Mouse (Mus musculus) lung, adult 2 months (tissue): ENCODE results near the gene Rpl37.

Experiments used
- CTCF ChIP-seq: fragments of 200-500 bp; IDR thresholded peaks from 2 replicates; pipeline ENCODE4 v1.5.1; 2011; ENCODE audit warnings: mild to moderate bottlenecking, low read length, control low read depth; ENCODE audit not compliant: insufficient read depth
- POLR2A ChIP-seq: fragments of 200-500 bp; IDR thresholded peaks from 2 replicates; pipeline ENCODE4 v1.6.1; 2011; ENCODE audit warnings: low read depth, mild to moderate bottlenecking, control low read depth, low read length, borderline replicate concordance; ENCODE audit errors: extremely low read depth

GRCm38 (mm10) chr15:5133301-5133700 is 16.9 kb downstream of the Rpl37 start:
- TF ChIP-seq CTCF (no peak), POLR2A (no peak)
